Mouse (Mus musculus): Measurements from ENCODE around the gene Ormdl2.

GRCm38 (mm10) chr10:128850339-128850738 is 28.9 kb upstream of the Ormdl2 start:
- TF ChIP-seq EP300 (IDR thresholded peaks at IDR 0.05; ENCODE audit: low read depth), result no peak
- no peak for TF ChIP-seq CTCF (IDR thresholded peaks at IDR 0.05; ENCODE audit: low read depth)

Measured in liver, postnatal 0 days (tissue).